8 mouse cellular contexts compared by ENCODE assay signal in the genomic region with DNA sequence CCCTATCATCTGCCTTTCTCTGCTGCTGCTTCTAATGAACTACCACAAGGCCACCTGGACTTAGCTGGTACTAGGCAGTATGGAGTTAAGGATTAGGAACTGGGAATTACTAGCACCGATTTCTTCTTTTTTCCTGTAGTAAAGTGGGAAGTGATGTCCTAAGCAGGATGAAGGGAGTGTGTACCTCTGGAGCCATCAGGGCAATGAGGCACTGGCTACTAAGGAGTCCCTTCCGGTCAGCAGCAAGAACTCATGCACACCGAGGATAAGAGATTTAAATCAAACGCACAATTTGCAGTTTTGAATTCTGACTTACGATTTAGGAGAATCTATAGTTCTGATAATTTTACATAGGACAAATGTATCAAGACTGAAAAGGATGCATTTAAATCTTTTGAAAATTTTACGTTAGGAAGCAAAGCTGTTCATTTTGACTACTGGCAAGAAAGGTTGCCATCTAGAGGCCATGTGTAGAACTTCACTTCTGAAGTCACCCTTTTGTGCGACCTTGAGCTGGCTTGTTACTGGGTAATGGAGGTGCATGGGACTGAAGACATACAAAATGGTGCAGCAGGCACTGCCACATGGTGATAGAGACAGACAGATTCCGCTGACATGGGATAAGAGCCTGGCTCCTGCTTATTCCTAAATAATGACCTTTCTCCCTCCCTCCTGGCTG.
DNase-seq lines count a peak whose midpoint lies in the region; ATAC-seq and TF ChIP-seq lines count a peak whose summit lies in the region.

No protein-coding gene starts in this region.

- H3K9ac ChIP-seq in heart, postnatal 0 days (replicated peaks; ENCODE audit: low read depth, low read length) = no peak overlapping the region
- H3K9ac ChIP-seq in intestine, postnatal 0 days (ENCODE audit: low read depth, low read length) = no peak overlapping the region

- no peaks in the 10 kb centered on the region for H3K27me3 ChIP-seq in heart, postnatal 0 days (ENCODE audit: control insufficient read depth, insufficient read depth, low read length)
- no peaks in the 10 kb centered on the region for H3K27me3 ChIP-seq in heart, embryonic 10.5 days (ENCODE audit: insufficient read depth, poor library complexity, severe bottlenecking)
- H3K27me3 ChIP-seq in G1E (ENCODE audit: insufficient read depth, low read length) = no peaks in the 10 kb centered on the region
- H3K27me3 ChIP-seq in intestine, postnatal 0 days (replicated peaks; ENCODE audit: control insufficient read depth, insufficient read depth, low read length) = no peaks in the 10 kb centered on the region

- peak; percentile 50 for DNase-seq in heart, postnatal 0 days (ENCODE audit: low spot score)
- no peak for DNase-seq in heart, embryonic 10.5 days (ENCODE audit: low spot score)
- DNase-seq in G1E (ENCODE audit: low spot score) = no peak
- DNase-seq in embryo, embryonic 10 days (ENCODE audit: low spot score) = peak; percentile 74
- peak; percentile 0 for DNase-seq in lung, postnatal 25 days (ENCODE audit: low spot score)
- DNase-seq in testis, postnatal 14 days (ENCODE audit: low spot score) = peak; percentile 5
- no peak for DNase-seq in thymus, postnatal 10 days (ENCODE audit: low spot score in 2 of 2)

- no peak overlapping the region for H3K4me3 ChIP-seq in heart, postnatal 0 days (ENCODE audit: low read depth, low read length)
- no peak overlapping the region for H3K4me3 ChIP-seq in heart, embryonic 10.5 days
- H3K4me3 ChIP-seq in G1E (ENCODE audit: low read depth, low read length) = no peak overlapping the region
- no peak overlapping the region for H3K4me3 ChIP-seq in intestine, postnatal 0 days (ENCODE audit: low read depth, low read length)

- TF ChIP-seq EP300 in heart, postnatal 0 days (IDR thresholded peaks at IDR 0.05; ENCODE audit: low read depth) = no peak

- ATAC-seq in heart, postnatal 0 days (ENCODE audit: insufficient read depth, low read depth) = no peak; the same call in 1 of the 2 replicates
- ATAC-seq in G1E (ENCODE audit: extremely low read depth, insufficient number of reproducible peaks, low FRiP score, poor library complexity, severe bottlenecking) = peak; percentile 62
- ATAC-seq in intestine, postnatal 0 days = no peak

- no peaks in the 10 kb centered on the region for H3K4me1 ChIP-seq in heart, postnatal 0 days (ENCODE audit: control insufficient read depth, insufficient read depth)
- no peaks in the 10 kb centered on the region for H3K4me1 ChIP-seq in heart, embryonic 10.5 days
- no peaks in the 10 kb centered on the region for H3K4me1 ChIP-seq in G1E (ENCODE audit: insufficient read depth, low read depth, low read length)
- no peaks in the 10 kb centered on the region for H3K4me1 ChIP-seq in intestine, postnatal 0 days (replicated peaks; ENCODE audit: control insufficient read depth, insufficient read depth, low read length)

- WGBS in heart, postnatal 0 days = 49% methylated on average over 8 of the region's 8 CpGs
- 53% methylated on average over 8 of the region's 8 CpGs for WGBS in heart, embryonic 10.5 days
- WGBS in intestine, postnatal 0 days = 58% methylated on average over 8 of the region's 8 CpGs

- H3K9me3 ChIP-seq in heart, postnatal 0 days (replicated peaks; ENCODE audit: control insufficient read depth, low read length) = no peaks in the 10 kb centered on the region
- no peaks in the 10 kb centered on the region for H3K9me3 ChIP-seq in heart, embryonic 10.5 days
- H3K9me3 ChIP-seq in G1E (replicated peaks) = 0 out of 2 replicates have a peak, but pooled peaks cover 2% of the 10 kb centered on the region
- H3K9me3 ChIP-seq in intestine, postnatal 0 days (ENCODE audit: control insufficient read depth) = no peaks in the 10 kb centered on the region

- peak; percentile 62 for TF ChIP-seq CTCF in heart, postnatal 0 days (IDR thresholded peaks at IDR 0.05; ENCODE audit: low read depth)
- TF ChIP-seq CTCF in G1E (IDR thresholded peaks at IDR 0.05; ENCODE audit: low read depth, low read length) = peak; percentile 65
- peak; percentile 74 for TF ChIP-seq CTCF in intestine, postnatal 0 days (IDR thresholded peaks at IDR 0.05; ENCODE audit: low read depth)

- no peak overlapping the region for H3K4me2 ChIP-seq in heart, postnatal 0 days (ENCODE audit: low read depth, low read length)
- no peak overlapping the region for H3K4me2 ChIP-seq in intestine, postnatal 0 days (replicated peaks; ENCODE audit: low read depth)

- no peak overlapping the region for H3K27ac ChIP-seq in heart, postnatal 0 days (ENCODE audit: low read depth)
- H3K27ac ChIP-seq in heart, embryonic 10.5 days = no peak overlapping the region
- H3K27ac ChIP-seq in intestine, postnatal 0 days (ENCODE audit: low read depth, low read length) = no peak overlapping the region

- H3K36me3 ChIP-seq in heart, postnatal 0 days (replicated peaks; ENCODE audit: control insufficient read depth, insufficient read depth, low read length) = no peaks in the 10 kb centered on the region
- H3K36me3 ChIP-seq in heart, embryonic 10.5 days = no peaks in the 10 kb centered on the region
- no peaks in the 10 kb centered on the region for H3K36me3 ChIP-seq in G1E (replicated peaks)
- H3K36me3 ChIP-seq in intestine, postnatal 0 days (ENCODE audit: control insufficient read depth, insufficient read depth) = no peaks in the 10 kb centered on the region

Comparison
In these comparisons a context has a peak if more than half of its experiments do, and no peak if none do; other contexts are left out.
1. DNase-seq: peak in heart, postnatal 0 days (single experiment), embryo, embryonic 10 days (single experiment), lung, postnatal 25 days (single experiment) and testis, postnatal 14 days (single experiment); none in heart, embryonic 10.5 days (single experiment), G1E (single experiment) and thymus, postnatal 10 days (0 of 2).
2. Peak in every context shown above with its lines, with median percentiles within 50 percentile points of each other: CTCF ChIP-seq.